Mouse (Mus musculus) urinary bladder, postnatal 10 days (tissue): Measurements from ENCODE around the gene Cacna1c.
"Not testable (repeated sequence)": the region's sequence is repeated elsewhere in the genome, so short reads cannot be mapped to it uniquely, and the experiment has no call there.

Experiments
- DNase-seq: peaks from one replicate; pipeline ENCODE4 v3.0.0; 2022; ENCODE audit warnings: low spot score

Gene Cacna1c

DNA sequence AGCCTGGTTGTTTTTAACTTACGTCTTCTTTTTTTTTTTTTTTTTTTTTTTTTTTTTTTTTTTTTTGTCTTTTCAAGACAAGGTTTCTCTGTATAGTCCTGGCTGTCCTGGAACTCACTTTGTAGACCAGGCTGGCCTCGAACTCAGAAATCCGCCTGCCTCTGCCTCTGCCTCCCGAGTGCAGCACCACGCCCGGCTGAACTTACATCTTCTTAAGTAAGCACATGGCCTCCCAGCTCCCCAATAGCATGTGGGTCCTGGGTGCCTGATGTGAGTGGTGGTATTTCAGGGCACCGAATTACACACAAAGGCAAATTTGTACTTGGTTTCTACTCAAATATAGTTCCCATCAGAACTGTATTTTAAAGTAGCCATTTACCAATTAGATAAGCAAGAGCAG is 9.8 kb upstream of the Cacna1c start:
- not testable (repeated sequence) for DNase-seq

DNA sequence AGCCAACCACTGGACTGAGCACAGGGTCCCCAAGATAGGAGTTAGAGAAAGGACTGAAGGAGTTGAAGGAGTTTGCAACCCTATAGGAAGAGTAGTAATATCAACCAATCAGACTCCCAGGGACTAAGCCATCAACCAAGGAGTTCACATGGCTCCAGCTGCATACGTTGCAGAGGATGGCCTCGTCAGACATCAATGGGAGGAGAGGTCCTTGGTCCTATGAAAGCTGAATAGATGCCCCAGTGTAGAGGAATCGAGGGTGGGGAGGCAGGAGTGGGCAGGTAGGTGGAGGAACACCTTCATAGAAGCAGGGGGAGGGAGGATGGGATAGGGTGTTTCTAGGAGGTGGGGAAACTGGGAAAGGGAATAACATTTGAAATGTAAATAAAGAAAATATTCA is 8.7 kb upstream of the Cacna1c start:
- no peak for DNase-seq

DNA sequence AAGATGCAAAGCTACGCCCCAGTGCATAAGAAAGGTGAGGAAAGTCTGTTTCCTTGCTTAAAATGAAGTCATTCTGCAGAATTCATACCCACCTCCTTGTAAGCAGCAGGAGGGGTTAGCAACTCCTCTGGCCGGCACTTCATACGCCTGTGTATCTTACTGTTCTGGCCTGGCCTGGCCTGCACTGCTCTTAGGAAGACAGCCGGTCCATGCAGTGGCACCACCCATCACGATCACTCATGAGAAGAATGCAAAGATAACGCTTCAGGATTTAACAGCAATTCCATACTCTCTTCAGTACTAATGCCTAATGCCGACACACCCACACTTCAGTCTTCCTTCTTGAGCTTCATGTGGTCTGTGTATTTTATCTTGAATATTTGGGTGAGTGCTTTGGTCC is 8.1 kb upstream of the Cacna1c start:
- no peak for DNase-seq

DNA sequence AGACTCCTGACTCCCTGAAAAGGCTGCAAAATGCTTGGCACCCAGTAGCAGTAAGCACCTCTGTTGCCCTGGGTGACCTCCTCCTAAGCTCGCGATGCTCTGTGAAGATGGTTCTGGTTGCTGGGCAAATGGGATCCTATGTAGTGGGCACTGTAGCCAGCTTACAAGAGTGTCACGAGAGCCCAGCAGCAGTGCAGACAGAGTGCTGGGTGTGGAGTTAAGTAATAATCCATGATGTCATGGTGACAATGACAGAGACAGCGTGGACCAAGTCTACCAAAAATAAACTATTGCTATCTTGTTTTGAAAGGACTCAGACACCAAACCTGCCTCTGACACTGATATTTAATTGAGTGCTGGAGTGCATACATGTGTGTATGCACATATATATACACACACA is 5.4 kb upstream of the Cacna1c start:
- DNase-seq = no peak

DNA sequence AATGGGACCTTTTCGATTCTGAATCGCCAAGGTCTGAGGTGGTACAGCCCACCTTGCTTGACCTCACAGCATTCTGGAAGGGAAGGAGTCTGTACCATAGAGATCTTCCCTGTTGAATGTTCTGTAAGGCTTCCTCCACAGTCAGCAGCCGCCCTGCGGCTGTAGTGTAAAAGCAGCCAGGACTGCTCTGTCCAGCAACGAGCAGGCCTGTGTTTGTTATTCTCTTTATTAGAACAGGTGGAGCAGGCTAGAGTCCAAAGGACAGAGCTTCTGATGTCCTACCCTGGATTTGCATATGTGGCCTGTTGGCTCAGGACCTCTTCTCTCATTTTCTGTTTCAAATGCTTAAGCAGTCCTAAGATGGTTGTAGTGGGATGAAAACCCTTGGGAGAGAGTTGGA is 4.1 kb upstream of the Cacna1c start:
- DNase-seq = no peak

DNA sequence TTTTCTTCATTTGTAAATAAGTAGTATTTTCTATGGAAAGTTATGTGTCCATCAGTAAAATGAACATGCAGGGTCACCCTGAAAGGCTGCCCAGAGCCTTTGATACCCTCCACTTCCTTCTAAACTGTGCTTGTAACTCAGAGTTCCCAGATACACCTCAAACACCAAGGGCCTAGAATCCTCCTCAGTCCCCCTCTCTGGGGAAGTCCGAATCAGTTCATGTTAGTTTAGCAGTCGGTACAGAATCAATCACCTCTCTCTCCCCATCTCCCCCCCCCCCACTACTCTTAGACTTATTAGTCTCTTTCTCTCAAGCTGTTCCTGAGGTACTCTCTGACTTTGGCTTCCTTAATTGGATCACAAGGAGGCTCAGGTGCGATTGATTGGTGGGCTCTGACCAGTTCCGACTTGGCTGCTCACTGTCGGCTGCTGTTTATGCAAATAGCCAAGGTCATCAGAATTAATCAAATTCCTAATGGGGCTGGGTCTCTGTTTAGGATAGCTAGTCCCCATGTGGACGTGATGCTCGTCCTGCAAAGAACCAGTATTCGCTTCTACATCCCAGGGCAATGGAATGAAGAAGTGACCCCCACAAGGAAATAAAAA is 3.2 kb upstream of the Cacna1c start:
- no peak for DNase-seq

DNA sequence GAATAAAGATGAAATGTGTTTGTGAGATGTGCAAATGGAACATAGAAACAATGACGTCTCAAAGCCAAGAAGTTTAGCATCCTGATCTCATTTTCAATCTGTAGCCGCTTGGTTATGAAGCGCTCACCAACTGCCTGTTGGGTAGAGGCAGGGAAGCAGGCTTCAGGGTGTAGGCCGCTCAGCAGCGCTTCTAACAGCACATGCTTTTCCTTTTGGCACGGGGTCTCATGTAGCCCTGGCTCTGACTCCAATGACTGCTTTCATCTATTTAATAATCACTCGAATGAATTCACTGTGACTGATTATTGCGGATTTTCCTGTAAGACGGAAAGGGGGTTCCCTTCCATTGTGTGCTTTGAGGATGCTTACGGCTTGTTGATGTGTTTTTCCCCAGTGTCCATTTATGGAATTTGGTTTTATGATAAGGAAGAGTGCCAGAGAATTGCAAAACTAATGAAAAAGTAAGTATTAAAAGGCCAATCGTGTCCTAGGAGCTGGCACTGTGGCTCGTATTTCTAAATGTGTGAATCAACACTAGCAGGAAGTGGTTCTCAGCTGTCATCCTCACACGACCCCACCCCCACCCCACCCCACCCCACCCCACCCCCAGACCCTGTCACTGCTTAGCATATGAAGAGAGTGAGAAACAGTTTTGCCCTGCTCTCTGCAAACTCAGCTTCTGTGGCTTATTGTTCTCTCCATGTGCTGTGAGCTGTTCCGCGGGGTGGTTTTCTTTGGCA is 2.5 kb upstream of the Cacna1c start:
- no peak for DNase-seq

DNA sequence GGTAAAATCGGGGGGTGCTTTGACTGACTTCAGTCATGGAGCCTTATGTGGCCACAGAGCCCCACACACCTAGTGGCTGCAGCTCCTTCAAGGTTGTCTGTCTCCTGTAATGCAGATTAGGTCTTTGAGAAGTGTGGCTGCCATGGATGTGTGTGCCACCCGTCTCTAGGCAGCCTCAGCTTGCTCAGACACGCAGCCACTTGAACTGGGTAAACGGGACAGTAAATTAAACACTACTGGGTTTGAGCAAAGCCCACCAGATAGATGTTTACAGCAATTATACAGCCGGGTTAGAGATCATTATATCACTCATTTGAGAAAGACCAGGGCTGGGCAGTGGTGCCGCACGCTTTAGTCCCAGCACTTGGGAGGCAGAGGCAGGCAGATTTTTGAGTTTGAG is 1.6 kb downstream of the Cacna1c start:
- no peak for DNase-seq

DNA sequence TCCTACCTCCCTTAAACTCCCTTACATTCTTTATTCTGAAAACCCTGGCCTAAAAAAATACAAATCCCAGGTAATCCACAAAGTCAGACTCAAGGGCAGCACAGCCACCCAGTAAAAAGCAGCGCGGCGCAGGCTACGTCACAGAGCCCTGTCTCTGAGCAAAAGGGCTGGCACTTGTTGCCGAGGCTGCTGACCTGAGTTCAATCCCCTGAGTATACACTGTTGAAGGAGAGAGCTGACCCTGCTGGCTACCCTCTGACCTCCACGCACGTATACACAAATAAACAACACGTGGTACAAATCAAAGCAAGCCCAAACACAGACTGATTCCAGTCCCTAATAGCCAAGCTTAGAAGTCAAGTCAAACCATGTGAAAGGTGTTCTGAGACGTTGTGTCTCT is 2.1 kb downstream of the Cacna1c start:
- no peak for DNase-seq

DNA sequence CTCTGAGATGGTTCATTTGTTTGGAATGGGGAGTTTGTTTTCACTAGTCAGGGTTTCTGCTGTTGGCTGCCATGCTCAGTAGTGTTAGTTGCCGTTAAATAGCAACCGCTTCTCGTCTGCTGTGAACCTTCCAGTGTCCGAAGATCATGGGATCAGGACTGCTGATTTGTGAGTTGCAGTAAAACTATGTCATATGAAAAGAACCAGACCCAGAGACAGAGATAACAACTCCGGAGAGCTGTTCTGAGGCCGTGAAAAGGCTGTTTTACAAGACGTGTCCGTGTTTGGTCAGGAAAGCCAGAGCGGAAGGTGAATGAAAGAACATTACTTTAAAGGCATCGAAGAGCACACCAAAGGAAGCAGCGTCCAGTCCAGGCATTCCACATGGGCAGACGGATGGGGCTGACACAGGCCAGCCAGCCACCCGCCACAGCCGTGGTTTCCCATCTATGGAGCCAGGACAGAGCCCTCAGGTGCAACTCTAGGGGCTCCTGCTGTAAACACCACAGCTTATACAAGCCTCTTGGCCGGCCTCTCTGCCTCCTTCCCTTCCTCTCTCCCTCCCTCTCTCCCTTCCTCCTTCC is 2.6 kb downstream of the Cacna1c start:
- DNase-seq = no peak

DNA sequence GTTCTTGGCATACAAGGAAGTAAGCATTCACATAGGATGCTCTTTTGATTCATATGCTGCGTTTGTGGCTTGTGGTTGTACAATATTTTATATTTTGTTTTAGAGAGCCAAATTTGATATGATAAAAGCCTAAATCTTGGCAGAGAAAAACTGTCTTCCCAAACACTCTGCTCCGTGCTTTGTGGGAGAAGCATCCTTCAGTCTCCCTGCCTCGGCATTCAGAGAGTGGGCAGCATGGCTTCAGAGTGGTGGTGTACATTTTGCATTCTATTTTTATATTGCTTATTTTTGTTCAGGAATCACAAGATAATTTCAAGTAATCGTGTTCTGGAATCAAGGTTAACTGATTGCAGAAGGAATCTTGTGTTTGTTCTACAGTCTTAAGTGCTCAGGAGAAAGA is 4.7 kb downstream of the Cacna1c start:
- no peak for DNase-seq

DNA sequence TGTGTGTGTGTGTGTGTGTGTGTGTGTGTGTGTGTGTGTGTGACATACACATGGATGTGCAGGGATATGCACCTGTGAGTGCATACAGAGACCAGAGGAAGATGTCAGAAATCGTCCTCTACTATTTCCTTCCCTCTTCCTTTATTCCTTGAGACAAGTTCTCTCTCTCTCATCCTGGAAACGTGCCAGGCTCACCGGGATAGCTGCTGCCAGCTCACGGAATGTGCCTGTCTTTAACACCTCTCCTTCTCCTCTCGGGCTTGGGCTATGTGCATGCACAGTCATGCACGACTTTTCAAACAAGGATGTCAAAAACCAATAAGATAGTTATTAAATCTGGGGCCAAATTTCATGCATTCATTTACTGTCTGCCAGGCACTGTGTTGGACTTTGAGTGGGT is 8.6 kb downstream of the Cacna1c start:
- no peak for DNase-seq

DNA sequence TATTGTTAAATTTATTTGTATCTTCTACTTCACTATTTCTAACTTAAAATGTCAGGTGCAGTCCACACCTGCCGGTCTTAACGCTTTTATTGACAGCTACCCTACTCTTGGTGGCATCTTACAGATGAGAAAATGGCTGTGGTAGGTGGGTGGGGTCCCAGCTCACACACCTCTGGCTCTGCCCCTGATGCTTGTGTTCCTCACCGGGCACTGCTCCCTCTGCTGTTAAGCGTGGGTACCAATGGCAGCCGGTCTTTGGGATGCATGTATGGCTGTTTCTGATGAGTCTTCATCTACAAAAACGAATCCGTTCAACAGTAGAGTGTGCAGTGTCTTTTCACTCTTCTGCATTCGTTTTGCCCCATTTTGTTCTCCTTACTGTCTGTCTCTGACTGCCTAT is 9.6 kb downstream of the Cacna1c start:
- no peak for DNase-seq

DNA sequence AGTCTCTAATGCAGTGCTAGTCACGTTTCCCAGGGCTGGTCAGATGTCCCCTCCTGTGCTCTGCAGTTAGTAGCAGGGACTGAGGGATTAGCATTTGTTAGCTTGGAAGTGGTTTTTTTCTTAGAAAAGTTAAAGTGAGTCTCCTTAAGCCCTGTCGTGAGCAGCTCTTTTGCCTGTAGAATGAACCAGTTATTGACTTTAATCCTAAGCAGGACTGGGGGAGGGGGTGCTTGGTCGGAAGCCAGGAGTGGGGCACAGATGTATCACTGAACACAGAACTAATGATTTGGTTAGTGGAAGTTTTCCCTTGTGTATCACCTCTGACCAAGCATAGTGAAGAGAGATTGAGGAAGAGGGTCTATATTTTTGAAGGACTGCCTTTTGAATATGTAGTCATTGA is 12.4 kb downstream of the Cacna1c start:
- no peak for DNase-seq

DNA sequence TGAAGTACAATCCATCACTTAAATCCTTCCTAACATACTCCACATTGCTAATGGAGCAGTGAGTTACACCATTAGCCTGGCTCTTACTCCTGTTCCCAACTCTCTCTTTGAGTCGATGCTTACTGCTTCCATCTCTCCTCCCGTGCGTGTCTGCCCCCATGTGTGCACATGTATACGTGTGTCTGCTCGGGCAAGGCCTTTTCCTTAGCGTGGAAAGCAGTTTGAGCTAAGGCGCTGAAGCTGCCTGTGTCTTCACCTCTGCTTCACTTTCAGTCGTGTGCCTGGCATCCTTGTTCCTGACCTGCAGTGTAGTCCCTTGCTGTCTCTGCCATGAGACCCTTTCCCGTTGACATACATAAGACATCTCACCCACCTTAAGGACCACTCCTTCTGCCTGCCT is 14.0 kb downstream of the Cacna1c start:
- DNase-seq = no peak

DNA sequence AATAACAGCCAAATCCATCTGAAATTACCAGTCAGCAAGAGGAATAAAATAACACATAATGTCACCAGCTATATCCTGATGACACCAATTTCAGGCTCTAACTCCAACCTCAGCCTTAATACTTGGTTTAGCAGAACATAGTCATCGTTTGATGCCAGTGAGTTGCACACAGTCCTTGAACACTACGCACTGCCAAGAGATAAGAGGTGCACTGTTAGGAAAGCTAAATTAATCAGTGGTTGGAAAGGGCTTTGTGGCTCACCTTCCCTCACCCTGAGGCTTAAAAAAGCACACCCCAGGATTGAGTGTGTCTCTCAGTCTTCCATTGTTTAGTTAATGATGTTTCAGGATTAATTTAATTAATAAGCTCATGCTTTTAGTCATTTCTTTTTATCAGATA is 16.0 kb downstream of the Cacna1c start:
- DNase-seq = no peak

DNA sequence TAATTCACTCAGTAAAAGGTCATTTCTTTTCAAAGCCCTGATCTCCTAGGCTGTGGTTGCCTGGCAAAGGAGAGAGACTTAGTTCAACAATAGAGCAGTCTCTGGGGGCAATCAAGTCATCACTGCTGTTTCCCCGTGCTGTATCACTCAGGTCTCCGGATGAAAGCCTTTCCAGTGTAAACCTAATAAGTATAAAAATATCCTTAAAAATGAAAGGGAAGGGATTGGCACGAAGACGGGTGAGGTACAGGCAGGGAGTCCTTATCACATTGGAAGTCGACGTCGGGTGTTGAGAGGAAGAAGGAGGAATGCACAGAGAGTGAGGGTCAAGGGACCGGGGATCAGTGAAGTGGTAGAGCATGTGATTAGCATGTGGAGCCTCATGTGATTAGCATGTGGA is 19.1 kb downstream of the Cacna1c start:
- no peak for DNase-seq

DNA sequence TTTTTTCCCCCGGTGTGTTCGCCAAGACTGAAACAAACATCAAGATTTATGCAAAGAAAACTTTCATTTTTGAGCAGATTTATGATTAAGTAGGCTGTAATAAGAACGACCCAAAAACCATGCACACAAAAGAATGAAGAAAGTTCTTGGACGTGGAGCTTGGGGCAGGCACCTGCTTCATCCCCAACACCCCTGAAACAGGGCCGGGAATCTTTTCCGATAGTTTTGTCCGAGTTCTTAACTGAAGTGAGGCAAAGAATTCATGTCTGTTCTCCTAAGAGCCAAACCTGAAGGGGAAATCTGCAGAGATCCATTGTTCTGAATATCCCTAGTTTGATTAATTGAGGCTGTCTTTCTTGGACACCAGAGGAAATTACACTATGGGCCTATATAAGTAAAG is 20.1 kb downstream of the Cacna1c start:
- no peak for DNase-seq

DNA sequence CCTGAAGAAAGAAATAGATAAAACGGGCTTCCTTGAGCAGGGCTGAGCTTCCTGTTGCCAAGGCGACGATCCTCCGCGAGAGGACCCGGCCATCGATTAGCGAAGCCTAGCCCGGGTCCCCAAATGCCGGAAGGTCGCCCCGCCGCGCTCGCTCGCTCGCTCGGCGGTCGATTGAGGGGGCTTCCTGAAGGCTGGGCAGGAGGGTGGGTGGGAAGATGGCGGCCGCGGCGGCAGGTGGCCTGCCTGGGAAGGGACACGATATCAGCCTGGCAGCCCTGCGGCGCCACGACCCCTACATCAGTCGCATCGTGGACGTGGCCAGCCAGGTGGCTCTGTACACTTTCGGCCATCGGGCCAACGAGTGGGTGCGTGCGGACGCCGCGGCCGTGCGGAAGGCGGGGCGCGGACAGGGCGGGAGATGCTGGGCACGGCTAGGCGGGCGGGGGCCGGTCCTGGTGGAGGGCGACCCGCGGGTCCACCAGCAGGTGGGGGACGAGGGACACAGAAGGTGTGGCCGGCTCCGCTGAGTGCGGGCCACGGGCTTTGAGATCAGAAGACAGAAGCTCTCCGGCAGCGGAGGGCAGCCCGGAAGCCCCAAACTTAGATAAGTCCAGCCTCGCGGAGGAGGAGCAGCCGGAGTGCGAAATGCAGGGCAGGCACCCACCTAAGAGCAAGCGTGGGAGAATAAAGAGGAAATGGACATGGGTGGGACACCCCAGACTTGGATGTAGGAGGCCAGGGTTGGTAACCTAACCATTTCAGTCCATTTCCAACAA is 21.0 kb downstream of the Cacna1c start, which contains the start of gene Dcp1b:
Gene Dcp1b (plus strand): TSS at position 176 of the 776 bp plus-strand sequence.
- peak; percentile 63 for DNase-seq

DNA sequence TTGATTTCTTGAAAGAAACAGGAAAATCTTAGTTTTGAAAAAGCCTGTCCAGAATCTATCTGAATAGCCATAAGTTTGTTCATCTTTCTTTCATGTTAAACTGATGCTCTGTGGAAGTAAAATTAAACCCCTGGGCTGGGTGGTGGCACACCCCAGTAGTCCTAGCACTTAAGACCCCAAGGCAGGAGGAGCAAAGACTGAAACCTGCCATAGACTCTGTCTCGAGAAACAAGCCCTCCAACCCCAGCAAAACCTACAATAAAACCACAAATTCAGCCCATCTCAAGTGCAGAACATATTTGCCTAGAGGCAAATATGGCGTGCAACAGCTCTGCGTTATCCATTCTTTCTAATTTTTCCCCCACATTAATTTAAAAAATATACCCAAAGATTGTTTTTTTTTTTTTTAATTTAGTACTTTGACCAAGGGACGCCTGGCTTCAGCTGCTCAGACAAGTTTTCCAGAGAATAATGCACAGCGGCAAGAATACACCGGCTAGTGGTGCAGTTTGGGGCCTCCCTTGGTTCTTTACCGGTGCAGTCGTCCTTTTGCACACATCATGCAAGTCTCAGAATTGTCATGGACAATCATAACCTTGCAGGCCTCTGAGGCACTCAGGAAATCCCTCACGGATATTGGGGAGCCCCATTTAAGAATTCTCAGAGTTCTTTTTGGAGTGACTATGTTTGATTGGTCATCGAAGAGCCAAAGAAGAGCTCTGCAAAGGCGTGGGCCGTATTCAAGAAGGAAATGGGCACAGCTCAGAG is 21.7 kb downstream of the Cacna1c start:
- DNase-seq = no peak

DNA sequence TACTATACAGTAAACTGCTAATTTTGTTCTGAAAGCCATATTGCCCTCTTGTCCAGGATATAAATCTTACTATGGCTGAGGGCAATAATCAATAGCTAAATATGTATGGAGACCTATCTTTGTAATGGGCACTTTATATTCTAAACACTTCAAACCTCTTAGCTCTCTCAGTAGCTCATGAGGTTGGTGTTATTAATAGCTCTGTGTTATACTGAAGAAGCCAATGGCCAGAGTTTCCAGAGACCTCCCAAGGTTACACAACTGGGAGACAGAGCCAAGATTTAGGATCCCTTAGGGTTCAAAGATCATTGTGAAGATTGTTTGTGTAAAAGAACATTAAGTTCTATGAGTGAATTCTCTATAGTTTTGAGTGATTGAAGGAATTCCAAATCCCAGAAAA is 30.5 kb downstream of the Cacna1c start:
- DNase-seq = no peak

DNA sequence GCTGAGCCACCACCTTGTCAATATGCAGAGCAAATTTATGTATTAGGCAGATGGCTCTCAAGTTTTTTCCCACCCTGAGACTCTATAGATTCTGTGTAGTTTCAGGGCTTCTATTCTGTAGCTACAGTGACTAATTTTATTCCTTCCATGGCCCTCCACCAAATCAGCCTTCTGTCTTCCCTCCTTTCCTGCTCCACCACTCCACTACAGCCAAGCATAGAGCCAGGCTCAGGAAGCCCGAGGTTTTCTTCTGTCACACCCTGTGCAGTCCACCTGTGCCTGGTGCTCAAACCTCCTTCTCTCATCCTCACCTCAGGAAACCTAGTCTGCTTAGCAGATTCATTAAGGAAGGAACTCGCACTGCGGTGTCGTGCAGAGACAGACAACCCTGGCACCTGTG is 51.1 kb downstream of the Cacna1c start:
- DNase-seq = no peak
